Mouse (Mus musculus) lung, embryonic 14.5 days (tissue): ENCODE results near the gene Gm20388. TPM values are rescaled to one million over a fixed set of nuclear protein-coding genes. Genes with fewer than 3 reads are reported as not detected.

Source experiments
- ATAC-seq: fragments of 200-750 bp; cut with Nextera tagmentation; 2 replicates; pipeline ENCODE4 v1.8.0; 2017; ENCODE audit warnings: mild to moderate bottlenecking, moderate TSS enrichment, moderate library complexity; ENCODE audit not compliant: insufficient read depth
- DNase-seq: peaks from one replicate; pipeline ENCODE4 v3.0.0-alpha.2; 2015
- H3K27ac ChIP-seq: fragments of 300-500 bp; sonication (generic); 2 replicates; pipeline ENCODE4 v1.5.1; 2014; ENCODE audit warnings: low read depth, mild to moderate bottlenecking, moderate library complexity
- H3K27me3 ChIP-seq: fragments of 300-500 bp; sonication (generic); 2 replicates; pipeline ENCODE4 v1.6.1; 2014; ENCODE audit warnings: low read length, control low read depth; ENCODE audit not compliant: insufficient read depth
- H3K36me3 ChIP-seq: fragments of 300-500 bp; sonication (generic); 2 replicates; pipeline ENCODE4 v1.6.1; 2014; ENCODE audit warnings: control low read depth; ENCODE audit not compliant: insufficient read depth
- H3K4me1 ChIP-seq: fragments of 300-500 bp; sonication (generic); 2 replicates; pipeline ENCODE4 v1.6.1; 2014; ENCODE audit warnings: antibody characterized with exemption, control low read depth; ENCODE audit not compliant: insufficient read depth
- H3K4me2 ChIP-seq: fragments of 300-500 bp; sonication (generic); 2 replicates; pipeline ENCODE4 v1.6.1; 2014; ENCODE audit warnings: mild to moderate bottlenecking
- H3K4me3 ChIP-seq: fragments of 300-500 bp; sonication (generic); 2 replicates; pipeline ENCODE4 v1.5.1; 2014; ENCODE audit warnings: low read depth, low read length
- H3K9ac ChIP-seq: fragments of 300-500 bp; sonication (generic); 2 replicates; pipeline ENCODE4 v1.6.1; 2014
- H3K9me3 ChIP-seq: fragments of 300-500 bp; sonication (generic); 2 replicates; pipeline ENCODE4 v1.6.1; 2016; ENCODE audit warnings: low read depth, low read length, control low read depth
- CTCF ChIP-seq: IDR thresholded peaks from 2 replicates; pipeline ENCODE4 v1.5.1; 2016; ENCODE audit warnings: antibody characterized with exemption, low read depth
- WGBS: fragments of 180-500 bp; shearing (Covaris S2); extraction: QIAGEN DNeasy Blood & Tissue Kit; methylation state at CpG from one replicate; pipeline ENCODE4 v1.1.7; 2014; 5-methylcytosine and 5-hydroxymethylcytosine counted together
- polyA plus RNA-seq: library from polyadenylated mRNA; unstranded; fragments of >200 nt; fragmentation: Nextera tagmentation; extraction: Ambion mirVana; gene quantifications from 2 replicates; pipeline ENCODE4 v1.2.1, GENCODE M21; 2014

The Gm20388 gene
- polyA plus RNA-seq, 1 experiment from 2014 or later = not detected

DNA sequence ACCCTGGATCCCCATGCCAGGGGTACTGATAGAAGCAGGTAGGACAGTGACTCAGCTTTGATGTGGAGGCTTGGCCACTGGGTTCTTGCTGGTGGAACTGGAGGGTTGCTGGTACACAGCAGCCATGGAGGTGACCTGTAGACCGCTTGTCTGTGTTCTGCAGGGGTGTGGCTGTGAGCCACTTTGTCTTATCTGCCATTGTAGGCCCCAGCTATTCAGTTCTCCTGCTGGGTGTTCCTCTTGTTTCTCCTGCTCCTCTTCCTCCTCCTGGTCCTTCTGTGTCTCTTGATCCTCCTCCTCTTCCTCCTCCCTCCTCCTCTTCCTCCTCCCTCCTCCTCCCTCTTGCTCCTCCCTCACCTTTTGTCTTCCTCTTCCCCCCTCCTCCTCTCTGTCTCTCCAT, 614.5 kb downstream of the Gm20388 start:
- H3K4me2 ChIP-seq = no peak overlapping the region
- no peaks in the 10 kb centered on the region for H3K9me3 ChIP-seq
- no peak overlapping the region for H3K27ac ChIP-seq
- ATAC-seq (no peak), DNase-seq (no peak)
- H3K4me1 ChIP-seq = peaks cover 42% of the 10 kb centered on the region
- H3K9ac ChIP-seq = no peak overlapping the region
- H3K36me3 ChIP-seq = no peaks in the 10 kb centered on the region
- no peaks in the 10 kb centered on the region for H3K27me3 ChIP-seq
- WGBS = 69% methylated on average over 1 of the region's 1 CpGs
- no peak overlapping the region for H3K4me3 ChIP-seq
- no peak for TF ChIP-seq CTCF

GRCm38 (mm10) chr8:120525832-120526231, 615.2 kb downstream of the Gm20388 start:
- WGBS = 34% methylated on average over 6 of the region's 6 CpGs
- H3K9me3 ChIP-seq = no peaks in the 10 kb centered on the region
- H3K36me3 ChIP-seq = no peaks in the 10 kb centered on the region
- no peak overlapping the region for H3K9ac ChIP-seq
- H3K27me3 ChIP-seq = no peaks in the 10 kb centered on the region
- H3K4me1 ChIP-seq = peaks cover 36% of the 10 kb centered on the region
- DNase-seq (no peak), ATAC-seq (peak; percentile 22; the same call in 1 of the 2 replicates)
- no peak overlapping the region for H3K4me3 ChIP-seq
- H3K27ac ChIP-seq = peak overlapping the region; percentile 26; the same call in 1 of the 2 replicates
- no peak for TF ChIP-seq CTCF
- H3K4me2 ChIP-seq = no peak overlapping the region

DNA sequence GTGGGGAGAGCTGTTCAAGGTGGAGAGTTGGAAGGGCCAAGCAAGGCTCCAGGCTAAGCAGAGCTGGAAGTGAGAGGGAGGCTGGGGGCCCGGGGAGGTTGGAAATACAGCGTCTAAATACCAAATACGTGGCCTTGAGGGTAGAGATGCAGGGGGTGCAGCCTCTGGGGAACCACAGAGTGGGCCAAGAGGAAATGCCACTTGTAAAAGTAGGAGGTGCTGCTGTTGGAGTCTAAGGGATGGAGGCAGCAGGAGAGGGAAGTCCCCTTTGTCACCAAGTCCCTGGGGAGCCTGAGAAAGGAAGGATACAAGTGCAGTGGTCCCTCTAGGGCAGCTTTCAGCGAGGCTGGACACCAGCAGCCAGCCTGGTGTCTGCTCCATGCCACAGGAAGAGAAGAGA, 615.9 kb downstream of the Gm20388 start:
- WGBS = 30% methylated on average over 4 of the region's 4 CpGs
- TF ChIP-seq CTCF = no peak

GRCm38 (mm10) chr8:120528332-120528731, 617.7 kb downstream of the Gm20388 start:
- WGBS = 38% methylated on average over 3 of the region's 3 CpGs
- H3K36me3 ChIP-seq = no peaks in the 10 kb centered on the region
- H3K4me2 ChIP-seq = no peak overlapping the region
- no peak for TF ChIP-seq CTCF
- no peak overlapping the region for H3K9ac ChIP-seq
- no peaks in the 10 kb centered on the region for H3K9me3 ChIP-seq
- H3K4me1 ChIP-seq = peaks cover 46% of the 10 kb centered on the region
- H3K27me3 ChIP-seq = no peaks in the 10 kb centered on the region
- DNase-seq (no peak), ATAC-seq (no peak)
- H3K4me3 ChIP-seq = no peak overlapping the region
- H3K27ac ChIP-seq = no peak overlapping the region

More for the DNA sequence above, 615.9 kb downstream of the Gm20388 start:
- H3K4me1 ChIP-seq = peaks cover 32% of the 10 kb centered on the region
- H3K27me3 ChIP-seq = no peaks in the 10 kb centered on the region
- H3K4me3 ChIP-seq = no peak overlapping the region
- H3K36me3 ChIP-seq = no peaks in the 10 kb centered on the region
- no peak overlapping the region for H3K4me2 ChIP-seq
- no peaks in the 10 kb centered on the region for H3K9me3 ChIP-seq
- ATAC-seq (no peak), DNase-seq (no peak)
- H3K9ac ChIP-seq = no peak overlapping the region
- H3K27ac ChIP-seq = no peak overlapping the region

GRCm38 (mm10) chr8:120529226-120529625, 618.6 kb downstream of the Gm20388 start:
- TF ChIP-seq CTCF = no peak
- no peak overlapping the region for H3K9ac ChIP-seq
- no peaks in the 10 kb centered on the region for H3K27me3 ChIP-seq
- H3K36me3 ChIP-seq = no peaks in the 10 kb centered on the region
- WGBS = 37% methylated on average over 7 of the region's 7 CpGs
- H3K4me2 ChIP-seq = no peak overlapping the region
- no peaks in the 10 kb centered on the region for H3K9me3 ChIP-seq
- no peak for ATAC-seq
- DNase-seq = peak; percentile 58
- no peak overlapping the region for H3K4me3 ChIP-seq
- no peak overlapping the region for H3K27ac ChIP-seq
- peaks cover 55% of the 10 kb centered on the region for H3K4me1 ChIP-seq

DNA sequence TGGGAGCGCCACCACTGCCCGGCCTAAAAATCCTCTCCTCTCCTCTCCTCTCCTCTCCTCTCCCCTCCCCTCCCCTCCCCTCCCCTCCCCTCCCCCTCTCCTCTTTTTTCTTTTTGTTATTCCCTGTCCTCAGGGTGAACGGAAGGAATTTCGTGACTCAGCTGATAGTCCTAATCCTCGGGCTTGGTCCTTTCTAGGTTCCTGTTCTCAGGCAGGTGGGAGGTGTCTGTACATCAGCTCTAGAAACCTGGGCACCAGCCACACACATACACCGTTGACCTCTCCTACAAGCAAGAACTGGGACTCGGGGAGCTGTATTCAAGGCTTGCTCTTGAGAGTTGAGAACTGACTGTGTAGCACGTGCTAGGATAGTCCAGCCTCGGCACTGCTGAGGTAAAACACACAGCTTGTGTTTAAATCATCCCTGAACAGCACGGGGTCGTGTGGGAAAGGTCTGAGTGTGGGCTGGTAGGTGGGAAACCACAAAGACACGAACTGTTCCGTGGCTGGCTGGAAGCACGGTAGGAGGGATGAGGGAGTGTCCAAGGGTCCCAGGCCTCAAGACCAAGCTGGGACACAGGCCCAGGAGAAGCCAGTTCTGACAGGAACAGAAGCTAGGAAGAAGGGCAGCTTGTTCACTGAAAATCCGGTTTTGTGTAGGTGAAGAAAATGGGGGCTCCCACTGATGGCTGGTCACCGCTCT, 620.5 kb downstream of the Gm20388 start:
- 56% methylated on average over 16 of the region's 16 CpGs for WGBS
- TF ChIP-seq CTCF = no peak
- peak overlapping the region; percentile 1; the same call in 1 of the 2 replicates for H3K9ac ChIP-seq
- no peak overlapping the region for H3K4me2 ChIP-seq
- H3K4me3 ChIP-seq = no peak overlapping the region
- DNase-seq (no peak), ATAC-seq (no peak)
- H3K27ac ChIP-seq = peak overlapping the region; percentile 69; the same call in 1 of the 2 replicates
- no peaks in the 10 kb centered on the region for H3K36me3 ChIP-seq
- no peaks in the 10 kb centered on the region for H3K27me3 ChIP-seq
- peaks cover 61% of the 10 kb centered on the region for H3K4me1 ChIP-seq
- no peaks in the 10 kb centered on the region for H3K9me3 ChIP-seq

DNA sequence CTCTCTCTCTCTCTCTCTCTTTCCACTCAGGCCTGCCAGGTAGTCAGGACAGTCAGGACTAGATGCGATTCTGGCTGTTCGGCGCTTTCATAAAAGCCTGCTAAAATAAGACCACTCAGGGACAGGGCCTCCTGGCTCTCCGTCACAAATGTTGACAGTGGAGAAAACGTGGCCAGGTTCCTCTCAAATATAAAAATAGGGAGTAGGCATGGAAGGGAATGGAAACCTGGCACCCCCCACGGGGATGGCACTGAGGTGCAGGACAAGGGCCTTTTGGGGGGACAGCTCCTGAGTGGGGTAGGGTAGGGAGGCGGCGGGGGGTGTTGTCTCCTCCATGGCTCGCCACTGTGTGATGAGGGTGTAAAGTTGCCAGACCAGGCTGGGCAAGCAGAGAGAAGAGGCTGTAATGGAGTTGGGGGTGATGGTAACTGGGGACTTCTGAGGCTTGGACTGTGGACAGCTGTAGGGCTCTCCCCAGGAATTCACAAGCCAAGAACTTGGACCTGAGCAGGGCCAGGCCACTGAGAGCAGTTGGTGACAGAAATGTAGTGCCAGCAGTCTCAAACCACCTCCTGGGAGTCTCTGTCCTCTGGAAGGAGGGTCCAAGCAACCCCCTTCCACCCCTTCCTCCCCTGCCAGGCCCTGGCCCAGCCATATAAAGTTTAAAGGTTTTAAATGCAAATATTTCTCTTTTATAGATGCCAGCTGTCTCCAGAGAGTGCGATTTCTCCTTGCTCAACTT, 621.3 kb downstream of the Gm20388 start:
- DNase-seq (no peak), ATAC-seq (no peak)
- Histone ChIP-seq H3K9ac (no peak overlapping the region), H3K27ac (peak overlapping the region; percentile 69), H3K4me1 (peaks cover 62% of the 10 kb centered on the region), H3K36me3 (no peaks in the 10 kb centered on the region), H3K27me3 (0 out of 2 replicates have a peak, but pooled peaks cover 2% of the 10 kb centered on the region), H3K4me2 (peak overlapping the region; percentile 52), H3K4me3 (no peak overlapping the region), H3K9me3 (no peaks in the 10 kb centered on the region)
- WGBS = 42% methylated on average over 10 of the region's 10 CpGs
- TF ChIP-seq CTCF = no peak
